Mouse (Mus musculus) liver, embryonic 14.5 days (tissue): ENCODE data around the gene Tesk1.

Experiments used
- CTCF ChIP-seq: IDR thresholded peaks from 2 replicates; pipeline ENCODE4 v1.5.1; 2016; ENCODE audit warnings: antibody characterized with exemption, low read depth, control low read depth
- EP300 ChIP-seq: IDR thresholded peaks from 2 replicates; pipeline ENCODE4 v1.6.1; 2016; ENCODE audit warnings: antibody characterized with exemption, low read depth

GRCm38 (mm10) chr4:43396381-43396780, 45.4 kb upstream of the Tesk1 start:
- TF ChIP-seq CTCF = no peak
- TF ChIP-seq EP300 = no peak
